Mouse (Mus musculus) heart, postnatal 14 days (tissue): ENCODE data around the gene Rhoj. TPM values are rescaled to one million over a fixed set of nuclear protein-coding genes. Genes with fewer than 3 reads are reported as not detected.
"Not testable (repeated sequence)": the region's sequence is repeated elsewhere in the genome, so short reads cannot be mapped to it uniquely, and the experiment has no call there.

Experiments used
- DNase-seq, 2 experiments: peaks; one replicate each; pipeline ENCODE4 v3.0.0; 2021 to 2022
- intact Hi-C: fragments of 180-260 bp; cut with DNase I; formaldehyde crosslinking; loops from one replicate; pipeline ENCODE4 v1.15.1; 2025
- total RNA-seq, 2 experiments: library from RNA; stranded (reverse); gene quantifications; 2 replicates each; pipeline ENCODE4 v1.2.3; 2021

Rhoj gene
- total RNA-seq, 2 experiments from 2014 or later, result 45.6 to 48.9 TPM

DNA sequence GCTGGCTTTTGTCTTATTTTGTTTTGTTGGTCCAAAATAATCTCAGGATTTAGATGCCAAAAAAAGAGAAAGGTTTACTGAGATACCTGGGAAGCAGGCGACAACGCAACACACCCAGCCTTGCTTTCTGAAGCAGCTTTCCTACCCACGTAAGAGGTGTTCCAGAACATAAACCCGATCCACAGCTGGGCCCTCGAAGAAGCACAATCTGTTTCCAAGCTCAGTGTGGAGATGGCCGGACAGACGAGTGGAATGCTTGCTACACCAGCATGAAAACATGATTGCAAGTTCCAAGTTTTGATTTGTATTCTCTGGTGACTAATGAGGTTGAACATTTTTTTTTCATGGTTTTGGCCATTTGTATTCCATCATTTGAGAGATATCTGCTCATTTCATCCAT, 32.2 kb downstream of the Rhoj start:
- DNase-seq, result no peak

DNA sequence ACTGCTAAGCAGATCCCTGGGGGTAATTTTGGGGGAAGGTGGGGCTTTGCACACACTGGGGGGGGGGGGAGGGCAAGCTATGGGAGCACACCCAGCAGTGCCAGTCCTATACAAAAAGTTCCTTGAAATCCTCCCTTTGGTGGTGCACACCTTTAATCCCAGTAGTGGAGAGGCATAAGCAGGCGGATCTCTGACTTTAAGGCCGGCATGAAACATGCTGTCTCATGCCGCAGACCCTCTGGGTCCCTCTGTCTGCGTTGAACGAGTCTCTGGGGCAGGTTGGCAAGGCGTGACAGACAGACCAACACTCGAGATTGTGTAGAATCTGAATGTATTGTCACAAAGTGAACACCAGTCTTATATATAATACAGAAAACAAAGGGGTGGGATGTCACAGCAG, 40.4 kb downstream of the Rhoj start:
- intact Hi-C loops, result no loop called here
- DNase-seq, result no peak

More for the DNA sequence above, 32.2 kb downstream of the Rhoj start:
- intact Hi-C loops, result no loop called here

GRCm38 (mm10) chr12:75349537-75349936, 41.4 kb downstream of the Rhoj start:
- DNase-seq, intact Hi-C loops: not testable (repeated sequence)

GRCm38 (mm10) chr12:75350750-75351149, 42.6 kb downstream of the Rhoj start:
- DNase-seq, result no peak
- intact Hi-C loops, result loop anchor here (5.0 kb wide), 1 partner anchor 38 kb away; no protein-coding TSS in a partner anchor

GRCm38 (mm10) chr12:75351846-75352245, 43.7 kb downstream of the Rhoj start:
- DNase-seq, result no peak
- intact Hi-C loops, result loop anchor here (5.0 kb wide), 1 partner anchor 40 kb away; no protein-coding TSS in a partner anchor

DNA sequence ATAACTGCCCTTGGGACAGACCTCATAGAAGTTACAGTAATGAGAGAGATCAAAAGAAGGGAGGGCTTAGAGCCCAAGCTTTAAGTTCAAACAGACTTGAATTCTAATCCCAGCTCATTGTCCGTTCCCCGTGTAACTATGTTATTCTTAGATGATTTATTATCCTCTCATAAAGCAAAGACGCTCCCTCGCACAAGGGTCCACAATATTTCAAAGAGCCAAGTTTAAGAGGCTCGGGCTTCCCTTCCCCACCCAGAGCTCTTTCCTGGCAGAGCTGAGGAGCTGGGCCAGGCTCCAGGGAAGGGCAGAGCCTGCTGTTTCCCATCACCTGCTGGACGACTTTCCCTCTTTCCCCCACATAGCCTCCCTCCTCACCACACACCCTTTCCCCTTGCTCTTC, 44.3 kb downstream of the Rhoj start:
- DNase-seq, result peak; percentile 54 to 69
- intact Hi-C loops, result loop anchor here (5.0 kb wide), 1 partner anchor 40 kb away; no protein-coding TSS in a partner anchor

DNA sequence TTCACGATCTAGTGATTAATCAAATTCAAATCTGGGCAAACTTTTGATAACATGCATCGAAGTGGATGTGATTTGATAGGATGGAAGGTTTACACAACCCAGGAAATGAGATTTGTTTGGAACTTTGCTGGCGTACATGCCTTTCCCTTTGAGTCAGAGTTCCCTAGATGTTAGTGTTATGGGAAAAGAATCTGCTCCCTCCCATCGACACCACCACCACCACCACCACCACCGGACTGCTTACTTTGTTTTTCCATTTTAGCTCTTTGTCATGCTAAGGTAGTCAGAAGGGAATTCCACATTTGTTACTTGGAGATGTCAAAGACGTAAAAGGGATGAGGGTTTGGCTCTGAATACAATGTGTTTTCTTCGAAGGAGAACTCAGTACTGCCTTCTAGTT, 46.2 kb downstream of the Rhoj start:
- intact Hi-C loops, result loop anchor here (5.0 kb wide), 1 partner anchor 42 kb away; no protein-coding TSS in a partner anchor
- no peak for DNase-seq

DNA sequence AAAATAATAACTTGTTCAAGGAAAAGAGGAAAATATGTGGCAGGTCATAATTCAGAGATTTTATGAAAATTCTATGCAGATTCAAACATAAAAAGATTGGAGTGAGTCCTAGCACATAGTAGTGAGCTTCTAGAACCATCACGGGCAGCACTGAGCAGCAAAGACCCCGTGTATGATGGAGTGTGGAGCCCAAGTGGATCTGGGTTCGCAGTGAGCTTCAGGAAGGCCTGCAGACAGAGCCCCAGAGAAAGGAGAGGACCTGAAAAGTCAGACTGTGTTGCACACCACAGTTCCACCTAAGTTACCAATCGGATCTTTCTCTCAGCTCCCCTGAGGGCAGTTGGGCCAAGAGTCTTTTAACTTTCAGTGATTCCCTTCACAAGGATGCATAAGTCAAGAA, 49.7 kb downstream of the Rhoj start:
- DNase-seq, result no peak
- intact Hi-C loops, result no loop called here

- intact Hi-C loops, result no loop called here
- peak; percentile 64 to 74 for DNase-seq
These were observed 50.6 kb downstream of the Rhoj start for GRCm38 (mm10) chr12:75358714-75359113.

GRCm38 (mm10) chr12:75359500-75359899, 51.4 kb downstream of the Rhoj start:
- intact Hi-C loops, result no loop called here
- DNase-seq, result no peak

- intact Hi-C loops, result loop anchor here (2.0 kb wide), 1 partner anchor 45 kb away; no protein-coding TSS in a partner anchor
- DNase-seq, result no peak
These were observed 51.9 kb downstream of the Rhoj start for GRCm38 (mm10) chr12:75359921-75360482.

DNA sequence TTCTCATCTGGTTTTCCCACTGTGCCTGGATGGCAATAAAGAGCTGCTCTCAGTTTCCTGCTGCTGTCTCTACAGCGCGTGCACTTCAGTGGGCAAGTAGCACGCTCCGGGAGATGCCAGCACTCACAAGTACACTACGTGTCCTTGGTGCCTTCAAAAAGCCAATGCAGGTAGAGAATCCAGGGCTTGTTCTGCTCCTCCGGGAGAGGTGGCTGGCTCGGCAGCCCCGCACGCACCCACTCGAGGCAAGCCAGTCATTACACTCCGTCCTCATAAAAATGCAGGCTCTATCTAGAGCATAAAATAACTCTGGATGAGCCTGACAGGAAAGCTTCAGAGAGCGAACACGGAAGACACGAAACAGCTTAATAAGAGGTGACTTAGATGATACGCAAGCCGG, 54.3 kb downstream of the Rhoj start:
- intact Hi-C loops, result no loop called here
- DNase-seq, result no peak

DNA sequence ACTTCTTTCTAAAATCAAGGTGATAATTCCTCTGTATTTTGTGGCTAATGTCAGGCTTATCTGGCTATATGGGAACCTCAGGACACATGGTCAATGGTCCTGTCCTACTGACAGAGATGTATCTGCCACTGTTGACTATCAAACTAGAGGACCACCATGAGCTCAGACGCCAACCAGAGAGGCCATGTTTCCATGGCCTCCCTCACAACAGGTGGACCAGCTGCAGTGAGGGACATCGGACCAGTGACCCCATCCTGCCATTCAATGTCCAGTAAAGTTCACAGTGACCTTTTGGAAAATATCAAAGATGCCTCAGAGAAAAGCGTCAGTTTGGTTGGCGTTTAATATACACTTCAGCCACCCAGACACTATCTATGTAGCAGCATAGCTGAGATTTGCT, 56.3 kb downstream of the Rhoj start:
- DNase-seq, result no peak
- intact Hi-C loops, result loop anchor here (2.0 kb wide), 1 partner anchor 60 kb away; no protein-coding TSS in a partner anchor

- intact Hi-C loops, result loop anchor here (2.0 to 5.0 kb wide), 2 partner anchors 58 to 59 kb away; partner anchors contain the start of gene Rhoj
- DNase-seq, result no peak
These were observed 57.6 kb downstream of the Rhoj start for GRCm38 (mm10) chr12:75365621-75366124.

- no peak for DNase-seq
- intact Hi-C loops, result loop anchor here (5.0 kb wide), 1 partner anchor 60 kb away; the partner anchor contains the start of gene Rhoj
These were observed 59.2 kb downstream of the Rhoj start for GRCm38 (mm10) chr12:75367371-75367770.

GRCm38 (mm10) chr12:75368527-75368926, 60.4 kb downstream of the Rhoj start:
- intact Hi-C loops, result loop anchor here (5.0 kb wide), 1 partner anchor 61 kb away; the partner anchor contains the start of gene Rhoj
- DNase-seq, result peak; percentile 40 to 48

- DNase-seq, result peak; percentile 37 to 38
- intact Hi-C loops, result loop anchor here (5.0 kb wide), 1 partner anchor 62 kb away; the partner anchor contains the start of gene Rhoj
These were observed 61.3 kb downstream of the Rhoj start for GRCm38 (mm10) chr12:75369418-75369851.

GRCm38 (mm10) chr12:75374437-75374836, 66.3 kb downstream of the Rhoj start:
- intact Hi-C loops, result no loop called here
- DNase-seq, result no peak

GRCm38 (mm10) chr12:75375060-75375459, 66.9 kb downstream of the Rhoj start:
- intact Hi-C loops, result no loop called here
- no peak for DNase-seq

GRCm38 (mm10) chr12:75376126-75376525, 68.0 kb downstream of the Rhoj start:
- DNase-seq, result no peak
- intact Hi-C loops, result no loop called here

DNA sequence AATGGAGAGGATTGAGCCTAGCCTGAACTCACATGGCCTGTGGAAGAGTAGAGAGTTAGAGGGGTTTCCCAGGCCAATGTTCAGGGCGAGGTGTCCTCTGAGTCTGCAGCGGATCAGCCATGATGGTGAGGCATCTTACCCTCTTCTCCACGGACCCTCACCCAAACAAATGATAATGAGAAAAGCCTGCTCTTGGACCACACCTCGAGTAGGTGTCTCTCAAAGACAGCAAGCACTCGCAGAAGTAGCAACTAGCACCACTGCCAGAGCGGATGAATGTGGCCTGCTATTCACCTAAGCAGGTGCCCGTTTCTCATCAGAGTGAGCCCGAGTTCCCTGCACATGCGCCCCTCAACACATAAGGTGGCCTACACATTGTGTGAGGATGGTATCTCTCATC, 78.6 kb downstream of the Rhoj start:
- intact Hi-C loops, result loop anchor here (5.0 kb wide), 3 partner anchors 199 to 1064 kb away; no protein-coding TSS in a partner anchor
- no peak for DNase-seq

- intact Hi-C loops, result loop anchor here (5.0 kb wide), 3 partner anchors 200 to 1065 kb away; no protein-coding TSS in a partner anchor
- DNase-seq, result no peak
These were observed 79.0 kb downstream of the Rhoj start for GRCm38 (mm10) chr12:75387156-75387555.
